Mouse (Mus musculus) forelimb bud, embryonic 11.5 days (tissue): ENCODE data around the gene Tmem132a.

Experiments
- DNase-seq: peaks from one replicate; pipeline ENCODE4 v3.0.0-alpha.2; 2012; ENCODE audit warnings: low read depth, low spot score

The Tmem132a gene

GRCm38 (mm10) chr19:10832030-10832429 is 37.7 kb downstream of the Tmem132a start:
- no peak for DNase-seq

DNA sequence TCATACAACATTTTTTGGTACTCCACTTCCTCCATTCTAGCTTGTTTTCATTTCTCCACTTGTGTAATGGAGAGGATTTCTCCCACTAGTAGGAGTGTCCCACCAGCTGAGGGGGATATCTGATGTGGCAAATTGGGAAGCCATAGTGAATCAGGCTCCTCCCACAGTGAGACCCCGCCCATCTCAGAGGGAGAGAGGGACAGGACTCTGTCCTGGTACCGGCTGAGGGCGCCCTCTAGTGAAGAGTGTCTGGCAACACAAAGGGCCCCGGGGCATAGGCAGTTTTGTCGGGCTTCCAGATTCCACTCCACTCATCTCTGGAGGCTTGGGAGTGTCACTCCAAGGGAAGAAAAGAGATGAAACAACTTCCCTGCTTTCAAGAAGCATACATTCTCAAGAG is 38.3 kb downstream of the Tmem132a start:
- peak; percentile 42 for DNase-seq

DNA sequence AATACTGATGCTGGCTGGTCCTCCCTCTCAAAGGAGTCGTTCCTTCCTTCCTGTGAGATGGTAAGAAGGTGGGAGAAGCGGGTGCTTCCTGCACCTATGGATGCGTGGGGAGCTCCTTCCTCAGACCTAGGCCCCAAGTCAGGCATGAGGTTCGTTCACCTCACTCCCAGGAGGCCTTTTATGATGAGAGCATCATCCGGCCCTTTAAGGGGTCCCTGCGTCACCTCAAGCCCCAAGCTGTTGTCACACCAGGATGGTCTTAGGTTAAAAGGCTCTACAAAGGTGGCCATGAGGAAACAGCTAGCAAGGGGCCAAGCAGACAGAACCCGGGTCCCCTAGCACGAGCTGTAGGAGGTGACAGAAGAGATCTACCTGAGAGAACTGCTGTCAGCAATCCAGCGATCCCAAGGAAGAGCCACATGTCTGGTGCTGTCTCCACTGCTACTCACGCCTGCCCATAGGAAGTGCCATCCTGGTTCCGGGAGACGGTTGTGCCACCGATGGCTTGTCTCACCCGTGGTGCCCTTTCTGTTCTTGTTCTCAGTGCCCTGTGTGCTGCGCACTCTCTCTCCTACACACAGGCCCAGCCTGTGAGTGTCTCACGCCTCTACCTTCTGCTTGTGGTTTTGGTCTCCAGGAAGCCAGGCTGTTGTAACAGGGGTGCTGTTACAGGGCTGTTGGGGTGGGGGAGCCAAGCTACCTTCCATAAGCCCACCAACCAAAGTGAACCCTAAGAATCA is 40.1 kb downstream of the Tmem132a start, which contains the start of gene Cd6:
Gene Cd6 (minus strand): TSS at position 623 of the 740 bp plus-strand sequence.
- DNase-seq: no peak

GRCm38 (mm10) chr19:10828321-10828720 is 41.4 kb downstream of the Tmem132a start:
- DNase-seq: no peak

- DNase-seq: no peak
Measured at GRCm38 (mm10) chr19:10824061-10824460, 45.7 kb downstream of the Tmem132a start.

DNA sequence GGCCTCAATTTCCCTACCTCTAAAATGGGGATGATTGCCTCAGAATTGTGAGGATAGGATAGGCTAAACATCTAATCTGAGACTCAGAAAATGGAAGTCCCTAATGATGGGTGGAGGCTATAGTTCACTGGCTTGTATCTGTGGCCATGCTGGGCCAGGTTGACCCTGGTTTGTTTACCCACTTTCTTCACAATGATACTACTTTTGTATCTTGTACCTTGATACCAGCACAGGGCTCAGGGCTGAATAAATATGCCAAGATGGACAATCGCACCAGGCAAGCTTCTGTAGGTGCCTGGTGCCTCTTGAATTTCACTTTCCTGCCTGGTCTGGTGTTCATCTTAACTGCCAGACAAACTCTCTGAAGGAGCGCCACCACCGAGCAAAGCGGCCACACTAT is 47.2 kb downstream of the Tmem132a start:
- no peak for DNase-seq

GRCm38 (mm10) chr19:10821319-10821718 is 48.4 kb downstream of the Tmem132a start:
- DNase-seq: no peak

- peak; percentile 8 for DNase-seq
Measured at GRCm38 (mm10) chr19:10818217-10818946, 51.4 kb downstream of the Tmem132a start.

DNA sequence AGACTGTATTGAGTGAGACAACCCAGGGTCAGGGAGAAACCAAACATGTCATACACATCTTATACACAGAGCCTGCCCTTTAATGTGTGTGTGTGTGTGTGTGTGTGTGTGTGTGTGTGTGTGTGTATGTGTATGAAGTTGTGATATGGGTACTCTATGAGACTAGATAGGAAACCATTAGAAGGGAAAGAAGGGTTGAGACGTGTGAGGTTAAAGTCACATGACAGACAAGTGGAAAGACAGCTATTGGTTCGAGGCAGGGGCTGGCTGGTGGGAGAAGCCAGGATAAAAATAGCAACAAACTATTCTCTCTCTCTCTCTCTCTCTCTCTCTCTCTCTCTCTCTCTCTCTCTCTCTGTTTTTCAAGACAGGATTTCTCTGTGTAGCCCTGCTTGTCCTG is 53.3 kb downstream of the Tmem132a start:
- DNase-seq: no peak

GRCm38 (mm10) chr19:10815871-10816270 is 53.9 kb downstream of the Tmem132a start:
- DNase-seq: no peak

GRCm38 (mm10) chr19:10813905-10814304 is 55.8 kb downstream of the Tmem132a start:
- DNase-seq: no peak

DNA sequence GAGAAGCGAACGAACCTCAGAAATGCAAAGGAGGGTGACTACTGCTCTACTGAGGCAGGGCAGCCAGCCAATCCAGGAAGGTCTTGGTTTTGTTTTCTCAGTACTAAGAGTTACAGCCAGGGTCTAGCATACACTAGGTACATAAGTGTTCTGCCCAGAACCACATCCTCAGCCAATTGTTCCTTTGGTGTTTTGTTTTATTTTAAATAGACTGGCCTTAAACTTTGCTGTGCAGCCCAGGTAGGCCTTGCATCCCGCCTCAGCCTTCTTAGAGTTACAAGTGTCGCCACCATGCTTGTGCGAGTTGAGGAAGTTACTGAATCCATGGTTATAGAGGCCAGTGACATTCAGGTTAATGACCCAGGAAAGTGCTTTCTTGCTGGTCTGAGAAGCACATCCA is 56.7 kb downstream of the Tmem132a start:
- no peak for DNase-seq

- DNase-seq: no peak
Measured at GRCm38 (mm10) chr19:10811471-10811870, 58.3 kb downstream of the Tmem132a start.

DNA sequence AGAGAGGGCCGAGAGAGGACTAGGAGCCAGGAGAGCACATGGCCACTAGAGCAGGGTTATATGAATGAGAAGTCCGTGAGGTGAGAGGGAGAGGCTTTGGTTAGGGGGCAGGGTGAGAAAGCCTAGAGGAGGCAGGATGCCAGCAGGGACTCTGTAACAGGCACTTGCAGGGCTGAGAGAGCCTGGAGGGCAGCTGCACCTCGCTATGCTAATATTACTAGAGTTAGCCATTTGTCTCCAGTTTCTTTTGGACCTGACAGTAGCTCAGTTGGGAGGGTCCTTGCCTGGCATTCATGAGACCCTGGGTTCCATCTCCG is 59.6 kb downstream of the Tmem132a start:
- DNase-seq: no peak

GRCm38 (mm10) chr19:10809428-10810175 is 60.1 kb downstream of the Tmem132a start:
- DNase-seq: peak; percentile 35

DNA sequence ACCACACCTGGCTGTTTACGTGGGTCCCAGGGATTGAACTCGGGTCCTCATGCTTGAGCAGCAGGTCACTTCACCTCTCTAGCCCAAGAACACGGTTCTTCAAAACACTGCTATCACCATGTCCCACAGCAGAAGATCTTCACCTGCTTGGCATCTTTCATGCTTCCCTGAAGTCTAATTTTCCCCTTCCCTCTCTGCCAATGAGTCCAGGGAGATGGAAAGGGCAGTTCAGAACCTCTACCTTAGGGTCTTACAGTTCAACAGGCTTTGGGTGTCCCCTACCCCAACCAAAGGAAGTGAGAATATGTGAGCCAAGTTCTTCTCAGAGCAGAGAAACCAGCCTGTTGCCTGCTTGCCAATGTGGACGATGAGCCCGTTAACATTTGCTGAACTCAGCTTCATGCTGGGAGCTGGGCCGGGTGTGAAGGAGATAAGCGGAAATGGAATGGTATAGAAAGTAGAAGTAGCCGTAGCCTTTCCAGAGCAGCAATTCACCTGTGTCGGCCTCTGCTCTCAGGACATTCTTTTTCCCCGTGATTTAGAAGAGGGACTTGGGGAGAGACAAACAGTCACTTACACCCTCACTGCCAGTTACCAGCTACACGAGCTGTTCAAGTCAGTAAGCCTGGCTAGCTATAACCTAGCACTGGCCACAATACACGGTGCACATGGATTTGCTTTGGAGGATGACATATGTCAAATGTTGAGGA is 61.1 kb downstream of the Tmem132a start:
- no peak for DNase-seq
